Mouse (Mus musculus) neutrophil, adult 5-6 weeks (primary cell): ENCODE results near the gene Hoxd12. TPM values are rescaled to one million over a fixed set of nuclear protein-coding genes. Genes with fewer than 3 reads are reported as not detected.
A peak's percentile ranks its signal among the peaks of the same experiment; 100 is the strongest.

Experiments
- ATAC-seq: fragments of 151-379, 151-347 bp; 2 replicates; pipeline ENCODE4 v1.8.0; 2017; ENCODE audit warnings: mild to moderate bottlenecking, moderate TSS enrichment; ENCODE audit not compliant: insufficient number of reproducible peaks, poor library complexity, low FRiP score, severe bottlenecking; ENCODE audit errors: extremely low read depth
- total RNA-seq: library from RNA; stranded (forward); fragments of 200-1000 nt; gene quantifications from 2 replicates; pipeline ENCODE4 v1.2.3, GENCODE M21; 2017

Gene Hoxd12
- total RNA-seq = not detected in 2 replicates

DNA sequence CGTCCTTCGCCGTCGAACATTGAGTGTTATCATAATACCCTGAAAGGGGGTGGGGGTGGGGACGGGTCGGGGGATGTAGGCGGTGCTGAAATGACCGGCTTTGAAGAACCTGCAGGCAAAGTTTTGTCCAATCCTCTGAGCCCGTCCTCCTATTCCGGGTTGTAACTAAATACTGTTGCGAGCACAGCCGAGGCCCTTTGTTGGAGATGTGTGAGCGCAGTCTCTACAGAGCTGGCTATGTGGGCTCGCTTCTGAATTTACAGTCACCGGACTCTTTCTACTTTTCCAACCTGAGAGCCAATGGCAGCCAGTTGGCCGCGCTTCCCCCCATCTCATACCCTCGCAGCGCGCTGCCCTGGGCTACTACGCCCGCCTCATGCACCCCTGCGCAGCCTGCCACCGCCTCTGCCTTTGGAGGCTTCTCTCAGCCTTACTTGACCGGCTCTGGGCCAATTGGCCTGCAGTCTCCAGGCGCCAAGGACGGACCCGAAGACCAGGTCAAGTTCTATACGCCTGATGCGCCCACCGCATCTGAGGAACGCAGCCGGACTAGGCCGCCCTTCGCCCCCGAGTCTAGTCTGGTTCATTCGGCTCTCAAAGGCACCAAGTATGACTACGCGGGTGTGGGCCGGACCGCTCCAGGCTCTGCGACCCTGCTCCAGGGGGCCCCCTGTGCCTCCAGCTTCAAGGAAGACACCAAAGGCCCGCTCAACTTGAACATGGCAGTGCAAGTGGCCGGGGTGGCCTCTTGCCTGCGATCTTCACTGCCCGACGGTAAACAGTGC is at the start of gene Hoxd12:
Gene Hoxd12 (plus strand): TSS at position 133 of the 785 bp plus-strand sequence.
- ATAC-seq = no peak

DNA sequence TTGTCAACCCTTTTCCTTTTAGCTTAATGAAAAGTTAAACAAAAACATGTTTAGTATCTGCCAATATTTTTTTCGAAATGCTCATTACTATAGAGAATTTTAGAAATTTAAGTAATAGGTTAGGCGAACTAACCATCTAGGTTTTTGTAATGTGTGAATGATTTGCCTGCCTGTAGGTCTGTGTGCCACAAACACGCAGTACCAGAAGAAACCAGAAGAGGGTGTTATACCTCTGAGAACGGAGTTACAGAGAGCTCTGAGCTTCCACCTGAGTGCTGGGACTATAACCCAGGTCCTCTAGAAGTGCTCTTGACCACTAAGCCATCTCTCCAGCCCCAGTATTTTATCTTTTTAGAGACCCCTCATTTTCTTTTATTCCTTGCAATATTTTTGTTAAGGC is 39.4 kb upstream of the Hoxd12 start:
- no peak for ATAC-seq

DNA sequence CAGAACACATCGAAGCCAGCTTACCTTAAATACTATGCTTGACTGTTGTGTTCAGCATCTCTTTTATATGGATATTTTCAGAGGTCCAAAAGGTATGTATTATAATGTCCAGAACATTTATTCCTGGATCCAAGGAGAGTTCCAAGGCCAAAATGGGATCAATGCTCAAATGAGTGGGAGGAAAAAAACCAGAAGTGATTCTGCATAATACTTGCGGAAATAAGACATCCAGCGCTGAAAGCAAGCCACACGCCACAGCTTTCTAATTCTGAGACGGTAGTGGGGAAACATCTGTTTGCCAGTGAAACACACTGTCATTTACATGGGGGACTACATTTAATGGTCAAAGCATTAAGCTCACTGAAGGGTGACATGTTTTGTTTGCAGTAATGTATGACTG is 32.4 kb upstream of the Hoxd12 start:
- ATAC-seq = no peak

DNA sequence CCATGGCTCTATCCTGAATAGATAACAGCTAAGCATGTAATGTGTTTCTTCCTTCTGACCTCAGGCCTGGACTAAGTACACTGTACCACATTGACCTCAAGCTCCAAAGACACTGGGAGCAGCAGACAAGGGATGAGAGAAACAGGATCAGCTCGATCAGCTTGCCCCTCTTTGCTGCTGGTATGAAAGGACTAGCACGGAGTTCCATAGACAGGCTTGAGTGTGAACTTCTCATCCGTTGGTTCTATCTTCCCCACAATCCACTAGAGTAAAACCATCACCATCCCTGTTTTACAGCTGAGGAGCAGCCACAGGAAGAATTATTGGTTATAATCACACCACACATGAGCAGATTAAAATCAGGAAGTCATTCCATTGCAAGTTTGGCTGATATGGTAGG is 29.2 kb upstream of the Hoxd12 start:
- no peak for ATAC-seq

DNA sequence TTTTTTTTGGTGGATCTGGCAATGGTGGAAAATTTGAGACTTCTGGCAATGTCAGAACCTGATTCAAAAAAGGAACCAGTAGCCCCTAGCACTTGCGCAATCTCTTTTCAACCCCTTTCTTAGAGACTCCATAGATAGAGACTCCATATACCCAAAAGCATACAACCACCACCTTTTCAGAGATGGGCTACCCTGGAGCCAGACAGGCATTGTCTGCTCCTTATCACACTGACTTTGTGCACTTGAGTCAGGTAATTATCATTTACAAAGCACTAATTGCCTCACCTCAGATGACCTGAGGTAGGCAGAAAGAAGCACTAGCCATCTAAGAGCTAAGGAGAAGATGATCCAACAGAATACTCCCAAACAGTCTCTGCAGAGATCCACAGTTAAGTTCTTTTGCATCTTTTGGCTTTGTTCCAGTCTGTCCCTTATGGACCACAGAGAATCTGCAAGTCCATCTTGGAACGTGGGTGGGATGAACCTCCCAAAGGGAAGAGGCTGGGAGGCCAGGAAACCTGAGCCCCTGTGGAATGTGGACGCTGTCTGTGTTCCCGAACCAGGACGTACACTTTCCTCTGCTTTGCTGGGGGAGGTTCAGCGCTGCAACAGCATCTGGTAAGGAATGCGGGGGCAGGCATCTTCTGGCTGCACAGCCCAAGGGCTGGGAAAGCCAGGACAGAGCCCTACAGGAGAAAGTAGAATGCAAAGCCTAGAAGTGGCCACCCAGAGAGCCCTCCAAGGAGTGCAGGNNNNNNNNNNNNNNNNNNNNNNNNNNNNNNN is 27.5 kb upstream of the Hoxd12 start:
- ATAC-seq = no peak

DNA sequence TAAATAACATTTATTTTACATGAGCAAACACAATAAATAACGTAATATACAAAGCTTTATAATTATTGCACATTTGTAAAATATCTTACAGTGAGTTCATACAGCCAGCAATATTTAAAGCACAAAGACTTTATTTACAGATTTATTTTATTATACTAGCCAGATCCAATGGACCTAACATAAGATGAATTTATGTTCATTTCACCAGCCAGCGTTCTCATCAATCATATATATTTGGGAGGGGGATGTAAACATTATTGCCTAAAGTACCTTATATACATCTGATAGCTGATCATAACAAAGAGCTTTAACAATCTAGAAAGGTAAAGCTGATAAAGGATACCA is 21.8 kb upstream of the Hoxd12 start:
- no peak for ATAC-seq

DNA sequence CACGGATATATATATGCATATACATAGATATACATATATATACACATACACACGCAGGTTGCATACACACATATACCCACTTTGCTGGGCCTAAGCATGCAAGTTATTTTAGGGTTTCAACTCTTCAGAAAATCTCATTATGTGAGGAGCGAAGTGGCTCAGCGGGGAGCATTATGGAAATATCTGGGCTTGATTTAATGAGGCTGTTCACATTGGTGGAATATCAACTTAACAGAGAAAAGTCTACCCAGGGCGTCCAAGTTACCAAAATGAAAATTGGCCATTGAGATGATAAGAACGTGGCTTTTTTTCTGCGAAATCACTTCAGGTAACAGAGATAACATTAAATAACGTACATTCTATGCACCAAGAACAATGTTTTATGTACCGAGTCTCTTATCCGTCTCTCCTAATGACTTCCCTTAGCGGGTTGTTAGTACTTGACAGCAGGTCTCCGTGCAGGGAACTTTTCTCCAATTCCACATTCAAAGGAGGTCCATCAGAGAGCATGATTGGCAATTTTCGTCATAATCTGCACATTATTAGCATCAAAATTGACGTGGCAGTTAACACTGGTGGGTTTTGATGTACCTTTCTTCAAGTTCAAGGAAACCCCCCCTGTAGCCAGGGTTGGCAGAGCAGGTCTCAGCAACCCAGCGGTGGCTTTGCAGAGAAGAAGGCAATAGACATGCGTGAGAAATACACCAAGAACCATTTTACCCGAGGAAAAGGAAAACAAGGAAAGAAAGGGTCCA is 20.9 kb upstream of the Hoxd12 start:
- ATAC-seq = no peak

DNA sequence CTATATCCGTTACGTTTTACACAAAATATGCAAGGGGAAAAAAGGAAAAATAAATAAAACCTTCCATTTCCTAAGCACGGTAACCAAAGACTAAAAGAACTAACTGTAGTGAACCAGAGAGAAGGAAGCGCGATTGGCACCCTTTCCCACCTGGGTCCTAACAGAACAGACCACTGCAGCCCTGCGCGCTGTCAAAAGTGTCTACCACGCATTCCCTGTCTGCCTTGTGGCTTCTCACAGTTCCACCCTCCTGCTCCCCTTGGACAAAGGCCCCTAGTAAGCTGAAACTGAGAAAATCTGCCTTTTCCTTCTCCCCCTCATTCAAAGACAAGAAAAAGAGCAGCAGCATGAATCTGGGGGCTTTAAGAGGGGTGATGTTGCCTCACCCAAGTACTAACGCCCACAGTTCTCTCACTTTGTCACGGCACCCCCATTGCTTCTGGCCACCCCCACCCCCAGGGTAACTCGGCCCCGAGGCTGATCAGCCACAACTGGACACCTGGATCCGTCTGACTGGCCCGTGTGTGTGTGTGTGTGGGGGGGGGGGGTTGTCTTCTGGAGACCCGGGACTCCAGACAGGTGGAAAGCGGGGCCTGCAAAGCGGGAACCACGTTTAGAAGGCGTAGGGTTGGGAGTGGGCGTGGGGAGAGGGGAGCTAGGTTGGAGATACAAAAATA is 19.9 kb upstream of the Hoxd12 start:
- no peak for ATAC-seq

DNA sequence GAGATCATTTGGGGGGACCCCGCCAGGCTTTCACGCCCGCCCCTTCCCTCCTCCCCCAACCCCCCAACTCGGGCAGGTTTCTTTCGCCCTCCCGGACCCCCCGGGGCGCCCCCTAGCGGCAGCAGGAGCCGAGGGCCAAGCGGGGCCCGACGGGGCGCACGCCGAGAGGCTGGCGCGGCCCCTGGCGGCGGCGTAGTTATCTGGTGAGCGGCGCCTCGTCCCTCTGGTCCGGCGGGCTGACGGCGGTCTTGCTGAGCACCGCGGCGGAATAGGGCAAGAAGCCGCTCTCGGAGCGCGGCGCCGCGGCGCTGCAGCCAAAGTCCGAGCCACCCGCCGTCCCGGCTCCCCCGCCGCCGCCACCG is 19.4 kb upstream of the Hoxd12 start:
- ATAC-seq = no peak

DNA sequence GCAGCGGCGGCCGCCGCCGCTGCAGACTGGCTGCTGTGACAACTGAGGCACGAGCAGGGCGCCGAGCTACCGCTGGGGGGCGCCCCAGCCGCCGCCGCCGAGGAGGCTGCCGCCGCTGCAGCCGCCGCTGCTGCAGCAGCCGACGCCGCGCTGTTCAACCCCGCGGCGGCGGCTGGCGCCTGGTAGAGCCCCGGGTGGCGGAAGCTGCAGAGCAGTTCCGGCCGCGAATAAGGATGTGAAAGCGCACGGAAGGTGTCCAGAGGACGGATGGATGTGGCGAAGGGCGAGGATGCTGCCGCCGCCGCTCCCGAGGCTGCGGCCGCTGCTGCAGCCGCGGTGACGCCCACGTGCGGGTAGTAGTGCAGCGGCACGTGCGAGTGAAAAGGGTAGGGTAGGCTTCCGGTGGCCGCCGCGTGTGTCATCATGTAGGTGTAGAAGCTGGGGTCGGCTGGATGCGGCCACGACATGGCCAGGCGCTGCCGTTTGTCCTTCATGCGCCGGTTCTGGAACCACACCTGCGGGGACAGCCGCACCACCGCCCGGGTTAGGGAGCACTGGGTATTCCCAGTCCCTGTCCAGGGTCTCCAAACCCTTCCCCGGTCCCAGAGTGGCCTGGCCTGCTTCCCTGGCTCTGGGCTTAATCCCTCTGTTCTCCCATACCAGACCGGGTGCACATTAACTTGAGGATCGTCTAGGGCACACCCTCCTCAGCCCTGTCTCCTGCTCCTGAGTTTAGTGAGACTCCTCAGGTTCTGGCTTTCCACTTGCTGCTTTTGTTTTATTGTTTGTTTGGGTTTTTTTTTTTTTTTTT is 18.8 kb upstream of the Hoxd12 start:
- ATAC-seq = peak; percentile 40; the same call in 1 of the 2 replicates

DNA sequence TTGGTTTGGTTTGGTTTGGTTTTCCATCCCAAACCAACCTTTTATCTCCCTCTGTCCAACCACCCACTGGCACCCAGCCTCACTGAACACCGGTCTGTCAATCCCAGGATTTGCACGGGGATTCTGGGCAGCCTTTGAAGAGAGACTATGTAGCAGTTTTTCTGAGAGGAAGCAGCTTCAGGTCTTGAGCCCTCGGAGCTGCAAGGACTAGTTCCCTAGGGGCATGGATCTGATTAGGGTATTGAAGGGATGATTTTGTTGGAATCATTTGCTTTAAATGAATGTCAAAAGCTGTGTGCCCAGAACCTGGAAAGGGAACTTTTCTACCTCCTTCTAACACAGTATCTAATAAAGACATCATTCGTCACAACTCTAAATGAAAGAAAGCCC is 18.2 kb upstream of the Hoxd12 start:
- ATAC-seq = no peak

DNA sequence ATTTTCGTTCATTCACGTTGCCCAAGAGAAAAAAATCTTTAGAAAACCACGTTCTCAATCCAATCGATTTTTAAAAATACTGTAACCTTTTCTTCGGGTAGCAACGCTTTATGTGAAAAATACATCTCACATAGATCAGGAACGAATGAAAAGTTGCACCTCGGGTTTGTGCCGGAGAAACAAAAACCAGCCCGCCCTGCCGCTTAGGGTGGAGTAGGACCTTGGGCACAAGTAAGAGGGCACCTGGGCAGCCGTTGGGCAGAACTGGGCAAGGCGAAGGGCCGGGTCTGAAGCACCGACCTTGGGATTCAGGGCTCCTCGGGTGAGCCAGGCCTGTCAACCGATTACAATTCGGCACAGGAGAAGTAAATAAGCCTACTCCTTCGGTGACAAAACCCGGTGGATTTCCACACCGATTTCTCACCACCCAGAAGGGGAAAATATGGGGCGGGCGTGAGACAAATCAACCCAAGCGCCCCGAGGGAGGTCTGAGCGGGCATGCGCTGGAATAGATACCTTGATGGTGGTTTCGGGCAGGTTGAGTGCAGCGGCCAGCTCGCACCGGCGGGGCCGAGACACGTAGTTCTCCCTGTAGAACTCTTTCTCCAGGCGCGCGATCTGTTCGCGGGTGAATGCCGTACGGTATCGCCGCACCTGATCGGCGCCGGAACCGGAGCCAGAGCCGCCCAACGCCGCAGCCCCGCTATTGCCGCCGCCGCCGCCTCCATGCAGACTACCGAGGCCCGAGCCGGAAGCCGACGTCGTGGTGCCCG is 17.4 kb upstream of the Hoxd12 start:
- ATAC-seq = 0 out of 2 replicates have a peak, but pooled peaks have one; percentile 17

DNA sequence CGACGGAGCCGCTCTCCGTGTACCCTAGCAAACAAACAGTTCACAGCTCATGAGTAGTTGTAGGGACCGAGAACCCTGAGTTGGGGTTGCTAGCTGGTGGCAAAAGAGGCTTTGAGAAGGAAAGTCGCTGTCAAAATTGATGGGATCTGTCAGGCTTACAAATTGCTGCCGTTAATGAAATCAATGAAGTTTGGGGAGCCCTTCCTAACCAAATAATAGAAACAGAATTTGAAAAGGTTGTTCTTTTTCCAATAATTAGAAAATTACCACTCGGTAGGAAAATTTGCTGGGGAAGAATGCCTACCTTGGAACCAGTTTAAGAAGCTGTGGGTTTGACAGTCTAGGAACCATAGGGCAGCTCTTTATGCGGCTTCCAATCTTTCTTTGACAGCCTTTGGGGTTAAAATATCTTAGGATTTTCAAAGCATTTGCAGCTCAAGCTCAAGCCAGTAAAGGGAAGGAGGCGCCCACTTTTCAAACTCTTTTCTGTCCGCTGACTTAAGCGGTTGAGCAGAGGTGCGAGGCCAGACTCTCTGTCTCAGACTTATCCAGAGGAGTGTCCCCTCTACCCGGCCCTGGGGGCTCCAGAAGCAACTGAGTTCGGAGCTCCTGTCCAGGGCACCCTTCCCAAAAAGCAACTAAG is 16.7 kb upstream of the Hoxd12 start:
- no peak for ATAC-seq

DNA sequence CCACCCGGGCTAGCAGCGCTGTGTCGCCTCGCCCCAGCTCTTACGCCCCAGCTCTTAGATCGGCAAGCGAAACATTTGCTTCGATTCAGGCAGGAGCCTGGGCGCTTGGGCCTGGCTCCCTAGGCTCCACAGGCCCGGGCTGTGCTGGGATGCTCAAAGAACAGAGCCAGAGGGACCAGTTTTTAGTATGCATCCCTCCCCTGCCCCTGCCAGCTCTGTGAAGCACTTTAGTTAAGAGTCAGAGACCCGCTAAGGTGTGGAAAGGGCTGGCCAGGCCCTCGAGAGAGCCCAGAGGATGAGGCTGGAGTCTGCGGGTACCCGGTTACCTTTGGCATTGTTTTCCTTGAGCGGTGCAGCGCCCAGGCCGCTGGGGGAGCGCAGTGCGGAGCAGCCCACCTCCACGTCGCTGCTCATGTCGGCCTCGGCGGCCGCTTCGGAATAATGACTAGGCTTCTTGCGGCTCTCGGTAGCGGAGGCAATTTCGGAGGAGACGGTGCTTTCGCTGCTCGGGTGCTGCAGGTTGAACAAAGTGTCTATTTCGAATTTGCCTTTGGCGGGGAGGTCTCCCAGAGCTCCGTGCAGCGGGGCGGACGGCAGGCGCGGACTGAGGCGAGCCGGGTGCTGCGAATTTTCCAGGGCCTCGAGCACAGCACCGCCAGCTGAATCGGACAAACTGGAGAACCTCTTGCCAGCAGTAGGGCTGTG is 16.0 kb upstream of the Hoxd12 start:
- ATAC-seq = no peak

DNA sequence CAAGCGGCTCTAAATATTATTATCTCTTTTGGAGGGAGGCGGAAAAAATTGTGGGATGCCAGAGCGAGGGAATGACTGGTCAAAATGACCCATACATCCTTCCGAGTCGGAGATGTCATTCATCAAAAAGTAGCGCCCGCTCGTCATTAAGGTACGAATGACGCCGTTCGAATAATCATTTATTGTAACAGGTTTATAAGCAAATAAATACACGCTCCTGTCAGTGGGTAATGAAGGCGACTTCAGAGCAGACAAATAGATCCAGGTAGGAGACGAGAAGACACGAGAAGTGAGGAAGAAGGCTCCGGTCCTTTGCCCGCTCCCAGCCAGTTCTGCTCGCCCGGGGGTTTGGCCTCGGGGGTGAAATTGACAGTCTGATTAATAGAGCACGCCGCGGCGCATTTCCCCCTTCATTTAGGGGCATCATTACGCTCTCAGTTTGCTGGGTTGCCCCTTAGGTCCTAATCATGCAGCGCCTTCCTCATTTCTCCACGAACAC is 15.3 kb upstream of the Hoxd12 start, which contains the start of gene Evx2:
Gene Evx2 (minus strand): TSS at position 51 of the 499 bp plus-strand sequence.
- ATAC-seq = no peak
